Mouse (Mus musculus) kidney, embryonic 15.5 days (tissue): ENCODE measurements around the gene Naif1. TPM values are rescaled to one million over a fixed set of nuclear protein-coding genes. Genes with fewer than 3 reads are reported as not detected.
"Not testable (repeated sequence)": the region's sequence is repeated elsewhere in the genome, so short reads cannot be mapped to it uniquely, and the experiment has no call there.

Experiments
- ATAC-seq: fragments of 200-750 bp; cut with Nextera tagmentation; replicated peaks from 2 replicates; pipeline ENCODE4 v1.8.0; 2017; ENCODE audit warnings: moderate TSS enrichment; ENCODE audit not compliant: low FRiP score
- H3K27ac ChIP-seq: fragments of 300-500 bp; sonication (generic); 2 replicates; pipeline ENCODE4 v1.5.1; 2015; ENCODE audit warnings: mild to moderate bottlenecking, inconsistent platforms
- H3K27me3 ChIP-seq: fragments of 300-500 bp; sonication (generic); 2 replicates; pipeline ENCODE4 v1.6.1; 2015; ENCODE audit warnings: inconsistent platforms
- H3K36me3 ChIP-seq: fragments of 300-500 bp; sonication (generic); 2 replicates; pipeline ENCODE4 v1.6.1; 2015; ENCODE audit warnings: inconsistent platforms
- H3K4me1 ChIP-seq: fragments of 300-500 bp; sonication (generic); 2 replicates; pipeline ENCODE4 v1.6.1; 2015; ENCODE audit warnings: inconsistent platforms
- H3K4me2 ChIP-seq: fragments of 300-500 bp; sonication (generic); 2 replicates; pipeline ENCODE4 v1.6.1; 2015; ENCODE audit warnings: moderate library complexity, mild to moderate bottlenecking, inconsistent platforms
- H3K4me3 ChIP-seq: fragments of 300-500 bp; sonication (generic); replicated peaks from 2 replicates; pipeline ENCODE4 v1.5.1; 2015; ENCODE audit warnings: mild to moderate bottlenecking, inconsistent platforms
- H3K9ac ChIP-seq: fragments of 300-500 bp; sonication (generic); 2 replicates; pipeline ENCODE4 v1.6.1; 2015; ENCODE audit warnings: mild to moderate bottlenecking, inconsistent platforms
- H3K9me3 ChIP-seq: fragments of 300-500 bp; sonication (generic); replicated peaks from 2 replicates; pipeline ENCODE4 v1.6.1; 2016; ENCODE audit warnings: inconsistent platforms
- WGBS: fragments of 180-500 bp; shearing (Covaris S2); methylation state at CpG from one replicate; pipeline ENCODE4 v1.1.7; 2015; ENCODE audit warnings: mixed read lengths; 5-methylcytosine and 5-hydroxymethylcytosine counted together
- polyA plus RNA-seq: library from polyadenylated mRNA; unstranded; fragments of >200 nt; fragmentation: Nextera tagmentation; extraction: Ambion mirVana; gene quantifications from 2 replicates; pipeline ENCODE4 v1.2.1, GENCODE M21; 2015

Naif1 gene
- polyA plus RNA-seq, 1 experiment from 2014 or later, result 6.8 TPM

DNA sequence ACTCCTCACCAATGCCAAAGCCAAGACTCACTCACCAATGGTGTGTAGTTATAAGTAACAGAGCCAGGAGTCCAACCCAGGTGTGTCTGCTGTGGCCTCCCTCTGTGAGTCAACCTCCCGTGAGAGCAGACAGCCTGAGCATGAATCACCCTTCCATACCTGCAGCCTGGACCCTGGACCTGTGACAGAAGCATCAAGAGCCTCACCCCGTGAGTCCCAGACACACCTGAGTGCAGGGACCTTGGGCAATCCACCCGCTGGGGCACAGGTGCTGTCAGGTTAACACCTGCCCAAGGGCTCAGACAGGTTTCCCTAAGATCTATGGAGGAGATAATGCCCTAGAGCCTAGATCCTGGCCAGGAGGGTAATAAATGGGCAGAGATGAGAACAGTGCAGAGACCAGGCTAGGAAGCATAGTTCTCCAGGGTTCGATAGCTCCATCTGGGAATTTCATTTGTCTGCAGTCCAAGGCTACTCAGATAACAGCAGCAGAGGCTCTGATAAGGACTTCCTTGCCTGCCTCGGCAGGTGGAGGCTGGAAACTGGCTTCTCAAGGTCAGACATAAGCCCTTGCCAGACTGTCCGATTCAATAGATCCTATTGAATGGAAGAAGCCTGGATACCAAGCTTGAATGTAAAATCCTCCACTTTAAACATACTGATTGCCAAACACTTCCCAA lies 20.9 kb downstream of the Naif1 start:
- Histone ChIP-seq H3K4me2 (no peak overlapping the region), H3K36me3 (no peaks in the 10 kb centered on the region), H3K9me3 (no peaks in the 10 kb centered on the region), H3K4me1 (no peaks in the 10 kb centered on the region), H3K9ac (no peak overlapping the region), H3K4me3 (no peak overlapping the region), H3K27ac (no peak overlapping the region), H3K27me3 (no peaks in the 10 kb centered on the region)
- 83% methylated on average over 6 of the region's 6 CpGs for WGBS
- no peak for ATAC-seq

DNA sequence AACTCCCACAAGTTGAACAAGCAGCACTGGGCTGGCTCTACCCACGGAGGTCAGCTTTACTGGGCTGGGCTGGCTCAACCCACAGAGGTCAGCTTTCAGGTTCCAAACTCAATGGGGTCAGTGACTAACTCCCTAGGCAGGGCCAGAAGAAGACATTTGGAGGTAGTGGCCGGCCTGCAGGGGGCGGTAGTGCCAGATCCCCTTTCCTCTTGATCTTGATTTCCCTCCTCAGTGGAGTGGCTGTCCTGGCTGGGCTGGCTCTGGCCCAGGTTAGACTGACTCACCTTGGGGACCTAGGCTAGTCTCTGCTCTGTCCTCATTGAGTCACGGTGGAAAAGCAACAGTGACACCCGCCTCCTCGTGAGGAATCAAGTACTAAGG lies 21.4 kb downstream of the Naif1 start:
- H3K27ac ChIP-seq, result no peak overlapping the region
- H3K36me3 ChIP-seq, result no peaks in the 10 kb centered on the region
- H3K4me1 ChIP-seq, result no peaks in the 10 kb centered on the region
- no peak overlapping the region for H3K4me2 ChIP-seq
- 81% methylated on average over 6 of the region's 6 CpGs for WGBS
- ATAC-seq, result no peak
- no peak overlapping the region for H3K9ac ChIP-seq
- no peaks in the 10 kb centered on the region for H3K9me3 ChIP-seq
- no peak overlapping the region for H3K4me3 ChIP-seq
- no peaks in the 10 kb centered on the region for H3K27me3 ChIP-seq

DNA sequence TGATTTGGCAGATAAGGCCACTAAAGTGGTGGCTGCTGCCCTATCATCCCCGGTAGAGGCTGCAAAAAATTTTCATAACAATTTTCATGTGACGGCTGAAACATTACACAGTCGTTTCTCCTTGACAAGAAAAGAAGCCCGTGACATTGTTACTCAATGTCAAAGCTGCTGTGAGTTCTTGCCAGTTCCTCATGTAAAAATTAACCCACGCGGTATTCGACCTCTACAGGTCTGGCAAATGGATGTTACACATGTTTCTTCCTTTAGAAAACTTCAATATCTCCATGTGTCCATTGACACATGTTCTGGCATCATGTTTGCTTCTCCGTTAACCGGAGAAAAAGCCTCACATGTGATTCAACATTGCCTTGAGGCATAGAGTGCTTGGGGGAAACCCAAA lies 25.1 kb downstream of the Naif1 start:
- 98% methylated on average over 4 of the region's 9 CpGs for whole genome bisulfite sequencing
- not testable (repeated sequence) for H3K9ac ChIP-seq, H3K27ac ChIP-seq, ATAC-seq, H3K27me3 ChIP-seq, H3K9me3 ChIP-seq, H3K4me2 ChIP-seq, H3K4me1 ChIP-seq, H3K4me3 ChIP-seq, H3K36me3 ChIP-seq

DNA sequence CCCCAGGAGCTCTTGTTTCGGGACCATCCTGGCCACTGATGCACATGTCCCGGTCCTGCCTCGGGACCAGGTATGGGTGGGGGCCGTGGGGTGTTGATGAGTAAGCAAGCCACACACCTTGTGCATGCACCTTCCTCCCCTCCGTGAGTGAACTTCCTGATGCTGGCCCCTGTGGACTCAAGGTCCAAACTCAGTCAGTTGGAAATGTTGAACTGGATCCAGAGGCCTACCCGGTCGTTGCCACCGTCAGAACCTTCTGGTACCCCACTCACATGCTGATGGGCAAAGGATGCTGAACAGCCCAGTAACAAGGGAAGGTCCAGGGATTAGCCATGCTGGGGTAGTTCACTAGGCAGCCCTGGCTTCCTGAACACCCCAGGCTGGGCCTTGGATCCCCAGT lies 32.1 kb downstream of the Naif1 start:
- 88% methylated on average over 8 of the region's 8 CpGs for WGBS
- ATAC-seq, result no peak

DNA sequence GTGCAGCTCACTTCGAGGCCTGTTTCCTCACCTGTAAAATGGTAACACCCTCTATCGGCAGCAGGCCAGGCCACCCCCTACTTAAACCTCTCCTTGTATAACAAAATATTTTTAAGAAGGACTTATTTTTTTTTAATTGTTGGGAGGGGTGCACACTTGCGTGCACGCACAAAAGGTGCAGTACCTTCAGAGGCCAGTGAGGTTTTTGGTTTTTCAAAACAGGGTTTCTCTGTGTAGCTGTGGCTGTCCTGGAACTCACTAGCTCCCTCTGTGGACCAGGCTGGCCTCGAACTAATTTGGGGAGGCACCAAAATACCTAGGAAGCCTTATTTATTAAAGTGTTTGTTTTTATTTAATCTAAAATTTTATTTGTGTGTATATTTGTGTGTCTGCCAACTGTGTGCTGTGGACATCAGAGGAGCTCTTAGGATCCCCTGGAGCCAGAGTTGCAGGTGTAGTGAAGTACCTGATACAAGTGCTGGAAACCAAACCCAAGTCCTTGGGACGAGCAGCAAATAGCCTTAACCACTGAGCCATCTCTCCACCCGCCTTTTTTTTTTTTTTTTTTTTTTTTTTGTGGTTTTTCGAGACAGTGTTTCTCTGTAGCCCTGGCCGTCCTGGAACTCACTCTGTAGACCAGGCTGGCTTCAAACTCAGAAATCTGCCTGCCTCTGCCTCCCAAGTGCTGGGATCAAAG lies 33.1 kb downstream of the Naif1 start:
- no peak overlapping the region for H3K27ac ChIP-seq
- no peaks in the 10 kb centered on the region for H3K27me3 ChIP-seq
- H3K4me1 ChIP-seq, result peaks cover 6% of the 10 kb centered on the region; the same call in 1 of the 2 replicates
- H3K9ac ChIP-seq, result no peak overlapping the region
- WGBS, result 73% methylated on average over 9 of the region's 9 CpGs
- no peaks in the 10 kb centered on the region for H3K36me3 ChIP-seq
- H3K4me3 ChIP-seq, result no peak overlapping the region
- H3K9me3 ChIP-seq, result peaks cover 9% of the 10 kb centered on the region
- H3K4me2 ChIP-seq, result no peak overlapping the region
- ATAC-seq, result no peak

More for the DNA sequence above, 32.1 kb downstream of the Naif1 start:
- Histone ChIP-seq H3K9ac (no peak overlapping the region), H3K4me1 (peaks cover 6% of the 10 kb centered on the region; the same call in 1 of the 2 replicates), H3K4me3 (no peak overlapping the region), H3K4me2 (no peak overlapping the region), H3K27ac (no peak overlapping the region), H3K36me3 (no peaks in the 10 kb centered on the region), H3K9me3 (peaks cover 9% of the 10 kb centered on the region), H3K27me3 (no peaks in the 10 kb centered on the region)

DNA sequence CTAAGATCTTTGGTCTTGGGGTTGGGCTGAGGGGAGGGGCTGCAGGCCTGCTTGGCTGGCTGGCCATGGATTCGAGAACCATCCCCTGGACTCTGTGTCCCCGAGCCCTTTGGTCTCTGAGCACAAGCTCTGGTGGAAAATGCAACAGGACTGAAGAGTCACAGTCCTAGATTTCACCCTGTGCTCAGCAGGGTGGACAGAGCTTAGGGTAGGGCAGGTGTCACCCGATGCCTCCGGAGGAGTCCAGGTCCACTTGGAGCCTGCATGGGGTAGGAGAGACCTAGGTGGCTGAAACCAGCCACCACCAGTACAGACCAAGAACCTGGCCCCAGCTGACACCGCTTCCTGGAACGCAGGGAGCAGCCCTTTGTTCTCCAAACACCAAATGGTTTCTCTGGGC lies 34.7 kb downstream of the Naif1 start:
- peak; percentile 47; the same call in 1 of the 2 replicates for ATAC-seq
- no peaks in the 10 kb centered on the region for H3K9me3 ChIP-seq
- no peak overlapping the region for H3K9ac ChIP-seq
- peaks cover 10% of the 10 kb centered on the region for H3K4me1 ChIP-seq
- no peak overlapping the region for H3K4me3 ChIP-seq
- no peak overlapping the region; the same call in 1 of the 2 replicates for H3K27ac ChIP-seq
- 76% methylated on average over 6 of the region's 6 CpGs for WGBS
- H3K4me2 ChIP-seq, result no peak overlapping the region
- no peaks in the 10 kb centered on the region for H3K27me3 ChIP-seq
- H3K36me3 ChIP-seq, result no peaks in the 10 kb centered on the region

DNA sequence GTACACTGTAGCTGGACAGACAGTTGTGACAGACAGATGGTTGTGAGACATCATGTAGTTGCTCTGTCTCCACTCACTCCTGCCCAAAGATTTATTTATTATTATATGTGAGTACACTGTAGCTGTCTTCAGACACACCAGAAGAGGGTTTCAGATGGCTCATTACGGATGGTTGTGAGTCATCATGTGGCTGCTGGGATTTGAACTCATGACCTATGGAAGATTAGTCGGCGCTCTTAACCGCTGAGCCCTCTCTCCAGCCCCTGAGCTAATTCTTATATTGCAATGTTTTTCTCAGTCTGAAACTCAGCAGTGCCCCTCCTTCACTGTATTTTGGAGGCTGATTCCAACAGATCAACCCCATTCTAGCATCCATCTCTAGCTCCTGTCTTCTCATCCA lies 35.5 kb downstream of the Naif1 start:
- WGBS, result 73% methylated on average over 4 of the region's 4 CpGs

DNA sequence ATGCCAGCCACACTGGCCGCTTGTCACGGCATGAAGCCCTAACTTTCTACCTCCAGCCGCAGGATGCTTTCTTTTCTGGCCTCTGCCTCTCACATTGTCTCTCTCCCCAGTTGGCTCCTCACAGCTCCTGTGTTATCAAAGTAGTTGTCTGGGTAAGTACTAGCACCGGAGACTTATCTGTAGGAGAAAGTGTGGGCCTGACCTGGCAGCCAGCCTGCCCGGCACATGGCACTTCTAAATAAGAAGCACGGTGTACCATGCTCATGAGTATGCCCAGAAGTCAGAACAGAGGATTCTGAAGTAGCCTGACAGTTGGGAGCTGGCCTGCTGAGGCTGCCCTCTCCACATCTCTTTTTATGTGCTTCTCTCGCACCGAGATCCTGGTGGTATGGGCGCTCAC lies 35.9 kb downstream of the Naif1 start:
- Histone ChIP-seq H3K27me3 (no peaks in the 10 kb centered on the region), H3K36me3 (no peaks in the 10 kb centered on the region), H3K4me3 (no peak overlapping the region), H3K4me1 (peaks cover 10% of the 10 kb centered on the region), H3K9ac (no peak overlapping the region), H3K27ac (no peak overlapping the region), H3K4me2 (no peak overlapping the region), H3K9me3 (no peaks in the 10 kb centered on the region)
- ATAC-seq, result no peak
- WGBS, result 89% methylated on average over 9 of the region's 9 CpGs

More for the DNA sequence above, 35.5 kb downstream of the Naif1 start:
- no peak for ATAC-seq
- Histone ChIP-seq H3K27me3 (no peaks in the 10 kb centered on the region), H3K9me3 (no peaks in the 10 kb centered on the region), H3K27ac (no peak overlapping the region), H3K9ac (no peak overlapping the region), H3K4me2 (no peak overlapping the region), H3K36me3 (no peaks in the 10 kb centered on the region), H3K4me1 (peaks cover 10% of the 10 kb centered on the region), H3K4me3 (no peak overlapping the region)

DNA sequence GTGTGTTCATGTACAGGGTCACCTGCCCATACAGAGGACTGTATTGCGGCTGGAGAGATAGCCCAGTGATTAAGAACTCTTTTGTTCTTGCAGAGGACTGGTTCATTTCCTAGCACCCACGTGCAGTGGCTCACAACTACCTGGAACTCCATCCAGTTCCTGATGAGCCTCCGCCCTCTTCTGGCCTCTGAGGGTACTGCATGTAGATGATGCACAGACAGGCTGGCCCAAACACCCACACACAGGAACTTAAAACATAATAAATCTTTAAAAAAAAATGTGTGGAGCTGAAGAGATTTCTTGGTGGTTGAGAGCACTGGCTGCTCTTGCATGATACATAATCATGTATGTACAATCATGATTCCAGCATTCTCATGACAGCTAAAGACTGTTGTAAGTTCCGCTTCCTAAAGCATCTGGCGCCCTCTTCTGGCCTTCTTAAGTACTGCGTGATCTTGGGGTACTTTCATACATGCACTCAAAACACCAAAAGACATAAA lies 36.9 kb downstream of the Naif1 start:
- Histone ChIP-seq H3K36me3 (no peaks in the 10 kb centered on the region), H3K27ac (no peak overlapping the region), H3K27me3 (no peaks in the 10 kb centered on the region), H3K9ac (no peak overlapping the region), H3K9me3 (no peaks in the 10 kb centered on the region), H3K4me2 (no peak overlapping the region), H3K4me1 (peaks cover 10% of the 10 kb centered on the region), H3K4me3 (no peak overlapping the region)
- 5% methylated on average over 6 of the region's 6 CpGs for WGBS
- ATAC-seq, result peak; percentile 27; the same call in 1 of the 2 replicates

DNA sequence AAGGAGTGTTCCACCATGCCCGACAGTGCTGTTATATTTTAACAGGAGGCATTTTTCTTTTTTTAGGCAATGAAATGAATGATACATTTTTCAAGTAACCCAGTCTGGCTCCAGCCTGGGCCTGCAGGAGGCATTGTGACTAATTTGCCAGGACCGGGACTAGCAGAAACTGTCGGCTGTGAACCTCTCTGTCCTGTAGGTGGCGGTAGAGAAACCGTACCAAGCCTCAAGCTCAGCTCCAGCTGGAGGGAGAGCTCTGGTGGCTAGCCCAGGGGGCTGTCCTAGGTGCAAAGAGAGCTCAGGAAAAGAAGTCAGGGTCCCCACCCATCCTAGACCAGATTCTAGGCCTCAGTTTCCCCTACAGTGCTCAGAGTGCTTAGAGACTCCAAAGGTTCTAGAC lies 38.4 kb downstream of the Naif1 start:
- no peaks in the 10 kb centered on the region for H3K27me3 ChIP-seq
- H3K4me1 ChIP-seq, result peaks cover 10% of the 10 kb centered on the region
- ATAC-seq, result 0 out of 2 replicates have a peak, but pooled peaks have one; percentile 17
- WGBS, result 2% methylated on average over 5 of the region's 5 CpGs
- H3K4me3 ChIP-seq, result no peak overlapping the region
- no peaks in the 10 kb centered on the region for H3K9me3 ChIP-seq
- no peak overlapping the region for H3K9ac ChIP-seq
- H3K4me2 ChIP-seq, result no peak overlapping the region
- H3K36me3 ChIP-seq, result no peaks in the 10 kb centered on the region
- H3K27ac ChIP-seq, result no peak overlapping the region

DNA sequence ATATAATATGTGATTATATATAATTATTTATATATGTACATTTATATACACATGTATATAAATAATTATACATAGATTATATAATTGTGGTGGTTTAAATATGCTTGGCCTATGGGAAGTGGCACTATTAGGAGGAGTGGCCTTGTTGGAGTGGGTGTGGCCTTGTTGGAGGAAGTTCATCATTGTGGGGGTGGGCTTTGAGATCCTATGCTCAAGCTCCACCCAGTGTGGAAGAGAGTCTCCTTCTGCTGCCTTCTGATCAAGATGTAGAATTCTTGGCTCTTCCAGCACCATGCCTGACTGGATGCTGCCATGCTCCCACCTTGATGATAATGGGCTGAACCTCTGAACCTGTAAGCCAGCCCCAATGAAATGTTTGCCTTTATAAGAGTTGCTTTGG lies 40.5 kb downstream of the Naif1 start:
- H3K9ac ChIP-seq, H3K9me3 ChIP-seq, ATAC-seq, H3K4me2 ChIP-seq, H3K4me3 ChIP-seq, H3K27ac ChIP-seq, H3K36me3 ChIP-seq, H3K27me3 ChIP-seq: not testable (repeated sequence)
- H3K4me1 ChIP-seq, result peaks cover 17% of the 10 kb centered on the region

DNA sequence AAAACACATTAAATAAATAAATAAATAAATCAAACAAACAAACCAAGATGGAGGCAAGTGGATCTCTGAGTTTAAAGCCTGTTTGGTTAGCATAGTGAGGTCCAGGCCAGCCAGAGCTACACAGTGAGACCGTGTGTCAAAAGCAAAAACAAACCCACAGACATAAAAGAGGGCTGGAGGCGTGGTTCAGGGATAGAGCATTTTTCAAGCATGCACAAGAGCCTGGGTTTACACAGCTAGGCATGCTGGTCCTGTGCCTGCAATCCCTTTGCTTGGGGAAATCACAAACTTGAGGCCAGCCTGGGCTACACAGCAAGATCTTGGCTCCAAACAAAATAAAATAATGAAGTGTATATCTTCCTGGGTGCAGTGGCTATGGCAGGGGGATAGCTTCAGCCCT lies 42.4 kb downstream of the Naif1 start:
- 58% methylated on average over 2 of the region's 2 CpGs for WGBS
- no peak for ATAC-seq
- Histone ChIP-seq H3K4me1 (peaks cover 16% of the 10 kb centered on the region), H3K4me2 (no peak overlapping the region), H3K36me3 (no peaks in the 10 kb centered on the region), H3K9ac (no peak overlapping the region), H3K27ac (no peak overlapping the region), H3K9me3 (no peaks in the 10 kb centered on the region), H3K4me3 (no peak overlapping the region), H3K27me3 (no peaks in the 10 kb centered on the region)
